Mouse (Mus musculus): ENCODE measurements at regions not wholly inside any gene's neighbourhood (a gene's known extent, or its start where the extent isn't known, plus 50 kb on each side); places are given as distances from the start of the nearest gene placed in this dataset.

DNA sequence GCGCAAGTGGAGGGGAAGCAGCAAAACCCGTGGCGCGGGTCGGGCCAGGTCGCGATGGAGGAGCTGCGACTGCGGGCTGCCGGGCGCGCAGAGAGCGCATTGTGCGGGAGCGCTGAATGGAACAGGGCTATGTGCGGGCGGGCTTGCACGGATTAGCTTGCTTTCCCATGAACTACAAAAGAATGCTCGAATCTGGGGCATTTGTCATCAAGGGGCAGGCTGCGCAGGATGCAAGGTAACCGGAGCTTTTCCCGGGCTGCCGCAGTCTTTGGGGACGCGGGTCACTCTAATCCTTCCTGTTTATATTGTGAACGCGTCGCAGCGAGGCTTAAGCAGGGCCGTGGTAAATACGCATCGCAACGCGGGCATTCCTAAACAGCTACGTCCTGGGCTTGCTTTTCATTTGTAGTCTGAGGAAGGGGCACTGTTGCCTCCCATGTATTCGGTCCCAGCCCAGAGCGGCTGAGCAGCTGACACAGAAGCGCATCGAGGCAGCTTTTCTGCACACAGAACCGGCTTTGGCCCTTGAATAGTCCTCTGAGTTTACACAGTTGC lies 64.8 kb upstream of the Akt3 start:
- Histone ChIP-seq H3K36me3 (no peaks in the 10 kb centered on the region), H3K9me3 (no peaks in the 10 kb centered on the region), H3K27ac (no peak overlapping the region), H3K9ac (peak overlapping the region; percentile 60), H3K4me1 (peaks cover 8% of the 10 kb centered on the region; the same call in 1 of the 2 replicates), H3K4me2 (replicated peaks) (peak overlapping the region; percentile 80), H3K4me3 (peak overlapping the region; percentile 43), H3K27me3 (replicated peaks) (no peaks in the 10 kb centered on the region)
- peak; percentile 82 for ATAC-seq (ENCODE audit: low FRiP score, low read depth)
- WGBS, result under 1% methylated on average over 40 of the region's 40 CpGs

DNA sequence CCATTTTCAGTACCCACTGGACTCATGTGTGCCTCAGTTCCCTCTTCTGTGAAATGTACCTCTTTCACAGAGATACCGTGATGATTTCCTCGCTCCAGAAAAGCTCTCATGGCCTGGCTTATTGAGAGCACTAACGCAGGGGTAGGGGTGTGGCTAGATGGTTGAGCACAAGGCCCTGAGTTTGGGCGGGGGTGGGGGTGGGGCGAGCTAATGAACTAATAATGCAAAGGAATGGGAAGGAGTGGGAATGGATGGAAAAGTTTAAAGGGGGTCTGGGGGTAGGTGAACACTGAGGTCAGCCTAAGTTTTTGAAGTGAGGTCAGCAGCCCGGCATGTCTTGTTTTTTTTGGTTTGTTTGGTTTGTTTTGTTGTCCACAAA lies 64.3 kb upstream of the Akt3 start:
- 4% methylated on average over 6 of the region's 6 CpGs for WGBS
- peak; percentile 74 for ATAC-seq (ENCODE audit: low FRiP score, low read depth)
- Histone ChIP-seq H3K4me2 (replicated peaks) (peak overlapping the region; percentile 80), H3K4me3 (peak overlapping the region; percentile 43), H3K27me3 (replicated peaks) (no peaks in the 10 kb centered on the region), H3K9ac (peak overlapping the region; percentile 60), H3K4me1 (peaks cover 8% of the 10 kb centered on the region; the same call in 1 of the 2 replicates), H3K36me3 (no peaks in the 10 kb centered on the region), H3K27ac (no peak overlapping the region), H3K9me3 (no peaks in the 10 kb centered on the region)

DNA sequence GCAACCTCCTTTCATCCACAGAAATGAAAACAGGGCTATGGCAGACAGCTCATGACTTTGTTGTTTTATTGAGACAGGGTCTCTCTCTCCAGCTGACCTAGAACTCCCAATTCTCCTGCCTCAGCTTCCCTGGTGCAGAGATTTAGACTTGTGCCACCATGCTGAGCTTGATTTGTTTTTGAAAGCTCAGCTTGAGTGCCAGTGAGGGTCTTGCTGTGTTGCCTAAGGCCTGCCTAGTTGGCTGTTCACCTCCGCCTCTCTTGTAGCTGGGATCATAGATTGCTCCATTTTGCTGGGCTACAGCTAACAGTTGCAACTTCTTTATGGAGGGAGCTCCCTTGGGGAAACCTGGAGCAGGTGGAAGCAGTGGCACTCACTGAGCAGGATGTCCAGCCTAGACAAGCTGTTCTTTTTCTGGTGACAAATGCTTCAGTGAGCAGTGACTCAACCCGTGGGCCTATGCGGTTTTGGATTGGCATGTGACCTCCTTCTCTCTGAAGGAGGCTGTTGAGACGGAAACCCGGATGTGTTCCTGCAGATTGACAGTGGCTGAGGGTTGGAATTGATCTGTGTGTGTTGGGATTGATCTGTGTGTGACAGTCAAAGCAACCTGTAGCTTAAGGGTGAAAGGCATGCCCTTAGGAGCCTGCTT lies 63.8 kb upstream of the Akt3 start:
- 48% methylated on average over 5 of the region's 5 CpGs for WGBS
- H3K4me2 ChIP-seq (replicated peaks), result peak overlapping the region; percentile 80
- H3K4me1 ChIP-seq, result peaks cover 8% of the 10 kb centered on the region; the same call in 1 of the 2 replicates
- H3K27me3 ChIP-seq (replicated peaks), result no peaks in the 10 kb centered on the region
- no peaks in the 10 kb centered on the region for H3K36me3 ChIP-seq
- H3K4me3 ChIP-seq, result no peak overlapping the region
- H3K9ac ChIP-seq, result no peak overlapping the region
- ATAC-seq (ENCODE audit: low FRiP score, low read depth), result peak; percentile 14; the same call in 1 of the 2 replicates
- no peaks in the 10 kb centered on the region for H3K9me3 ChIP-seq
- H3K27ac ChIP-seq, result no peak overlapping the region

DNA sequence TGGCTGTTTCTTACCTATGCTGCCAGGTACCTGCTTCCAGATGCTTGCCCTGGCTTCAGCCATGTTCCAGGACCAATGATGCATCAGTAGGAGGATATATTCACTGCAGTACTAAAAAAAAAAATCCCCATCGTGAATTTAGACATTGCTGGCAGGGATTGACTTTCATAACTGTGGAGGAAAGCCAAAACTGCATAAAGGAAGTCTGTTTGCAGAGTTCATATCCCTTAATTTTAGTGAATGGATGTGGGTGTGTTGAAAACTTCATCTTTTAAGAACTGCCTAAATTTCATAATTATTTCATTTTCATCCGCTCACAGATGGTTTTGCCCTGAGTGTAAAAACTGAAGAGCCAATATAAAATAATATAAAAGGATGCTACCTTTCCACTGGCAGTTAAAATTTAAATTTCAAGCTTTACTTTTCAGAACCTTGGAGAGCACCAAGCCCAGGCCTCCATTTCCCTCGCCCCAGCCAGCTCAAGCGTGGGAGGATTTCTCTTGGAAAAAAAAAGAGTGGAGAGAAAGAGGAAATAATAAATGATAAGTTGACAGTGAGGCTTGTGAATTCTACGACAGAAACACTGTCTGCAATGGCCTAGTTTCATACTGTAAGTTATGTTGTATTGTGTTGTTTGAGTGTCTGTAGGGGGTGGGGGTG lies 50.3 kb upstream of the Akt3 start:
- H3K9ac ChIP-seq, result no peak overlapping the region
- no peak for ATAC-seq (ENCODE audit: low FRiP score, low read depth)
- no peak overlapping the region for H3K4me3 ChIP-seq
- H3K9me3 ChIP-seq, result no peaks in the 10 kb centered on the region
- no peak overlapping the region for H3K27ac ChIP-seq
- H3K4me2 ChIP-seq (replicated peaks), result no peak overlapping the region
- WGBS, result 41% methylated on average over 5 of the region's 5 CpGs
- H3K36me3 ChIP-seq, result no peaks in the 10 kb centered on the region
- H3K4me1 ChIP-seq, result no peaks in the 10 kb centered on the region
- H3K27me3 ChIP-seq (replicated peaks), result no peaks in the 10 kb centered on the region
